Mouse (Mus musculus): ENCODE data around the gene Dnttip1. TPM values are rescaled to one million over a fixed set of nuclear protein-coding genes. Genes with fewer than 3 reads are reported as not detected.

The Dnttip1 gene
- polyA plus RNA-seq, 1 experiment, result 28.7 TPM

GRCm38 (mm10) chr2:164765841-164766240, 20.1 kb downstream of the Dnttip1 start:
- TF ChIP-seq POLR2A (IDR thresholded peaks at IDR 0.05; ENCODE audit: low read depth, low read length) (no peak), CTCF (IDR thresholded peaks at IDR 0.05; ENCODE audit: borderline replicate concordance, insufficient read depth, low read length) (no peak)
- no peak overlapping the region for H3K27ac ChIP-seq (ENCODE audit: insufficient read depth, low read length)
- no peak overlapping the region for H3K4me3 ChIP-seq (ENCODE audit: insufficient read depth, low read length)
- no peaks in the 10 kb centered on the region for H3K4me1 ChIP-seq (ENCODE audit: control insufficient read depth, insufficient read depth, low read length)

- no peak overlapping the region for H3K27ac ChIP-seq (ENCODE audit: insufficient read depth, low read length)
- TF ChIP-seq POLR2A (IDR thresholded peaks at IDR 0.05; ENCODE audit: low read depth, low read length), result no peak
- no peak for TF ChIP-seq CTCF (IDR thresholded peaks at IDR 0.05; ENCODE audit: borderline replicate concordance, insufficient read depth, low read length)
Observed at GRCm38 (mm10) chr2:164767812-164768540, 22.2 kb downstream of the Dnttip1 start.

GRCm38 (mm10) chr2:164769258-164770037, 23.7 kb downstream of the Dnttip1 start, which contains the start of gene Ube2c:
Gene Ube2c (plus strand): TSS chr2:164769898.
- TF ChIP-seq CTCF (IDR thresholded peaks at IDR 0.05; ENCODE audit: borderline replicate concordance, insufficient read depth, low read length) (no peak), POLR2A (IDR thresholded peaks at IDR 0.05; ENCODE audit: low read depth, low read length) (peak; percentile 63)
- Histone ChIP-seq H3K27ac (ENCODE audit: insufficient read depth, low read length) (peak within 1 kb of the TSS; percentile 66), H3K4me1 (ENCODE audit: control insufficient read depth, insufficient read depth, low read length) (0 out of 2 replicates have a peak, but pooled peaks cover 5% of the 10 kb centered on the region), H3K4me3 (ENCODE audit: insufficient read depth, low read length) (peak within 1 kb of the TSS; percentile 87)

More at GRCm38 (mm10) chr2:164767812-164768540, 22.2 kb downstream of the Dnttip1 start:
- Histone ChIP-seq H3K4me1 (ENCODE audit: control insufficient read depth, insufficient read depth, low read length) (0 out of 2 replicates have a peak, but pooled peaks cover 5% of the 10 kb centered on the region), H3K4me3 (ENCODE audit: insufficient read depth, low read length) (no peak overlapping the region)

- peak overlapping the region; percentile 87 for H3K4me3 ChIP-seq (ENCODE audit: insufficient read depth, low read length)
- TF ChIP-seq CTCF (IDR thresholded peaks at IDR 0.05; ENCODE audit: borderline replicate concordance, insufficient read depth, low read length) (no peak), POLR2A (IDR thresholded peaks at IDR 0.05; ENCODE audit: low read depth, low read length) (no peak)
- no peak overlapping the region for H3K27ac ChIP-seq (ENCODE audit: insufficient read depth, low read length)
- H3K4me1 ChIP-seq (ENCODE audit: control insufficient read depth, insufficient read depth, low read length), result 0 out of 2 replicates have a peak, but pooled peaks cover 5% of the 10 kb centered on the region
Observed at GRCm38 (mm10) chr2:164770279-164770678, 24.5 kb downstream of the Dnttip1 start.

- TF ChIP-seq POLR2A (IDR thresholded peaks at IDR 0.05; ENCODE audit: low read depth, low read length) (no peak), CTCF (IDR thresholded peaks at IDR 0.05; ENCODE audit: borderline replicate concordance, insufficient read depth, low read length) (no peak)
- Histone ChIP-seq H3K4me3 (ENCODE audit: insufficient read depth, low read length) (peak overlapping the region; percentile 87), H3K4me1 (ENCODE audit: control insufficient read depth, insufficient read depth, low read length) (0 out of 2 replicates have a peak, but pooled peaks cover 7% of the 10 kb centered on the region), H3K27ac (ENCODE audit: insufficient read depth, low read length) (no peak overlapping the region)
Observed at GRCm38 (mm10) chr2:164771123-164771522, 25.3 kb downstream of the Dnttip1 start.

- H3K27ac ChIP-seq (ENCODE audit: insufficient read depth, low read length), result no peak overlapping the region
- TF ChIP-seq POLR2A (IDR thresholded peaks at IDR 0.05; ENCODE audit: low read depth, low read length) (peak; percentile 29; the same call in 1 of the 2 replicates), CTCF (IDR thresholded peaks at IDR 0.05; ENCODE audit: borderline replicate concordance, insufficient read depth, low read length) (no peak)
- no peak overlapping the region for H3K4me3 ChIP-seq (ENCODE audit: insufficient read depth, low read length)
- 0 out of 2 replicates have a peak, but pooled peaks cover 7% of the 10 kb centered on the region for H3K4me1 ChIP-seq (ENCODE audit: control insufficient read depth, insufficient read depth, low read length)
Observed at GRCm38 (mm10) chr2:164773229-164773988, 27.6 kb downstream of the Dnttip1 start.

GRCm38 (mm10) chr2:164773989-164774364, 28.2 kb downstream of the Dnttip1 start:
- no peak overlapping the region for H3K27ac ChIP-seq (ENCODE audit: insufficient read depth, low read length)
- TF ChIP-seq POLR2A (IDR thresholded peaks at IDR 0.05; ENCODE audit: low read depth, low read length) (no peak), CTCF (IDR thresholded peaks at IDR 0.05; ENCODE audit: borderline replicate concordance, insufficient read depth, low read length) (no peak)
- 0 out of 2 replicates have a peak, but pooled peaks cover 7% of the 10 kb centered on the region for H3K4me1 ChIP-seq (ENCODE audit: control insufficient read depth, insufficient read depth, low read length)
- H3K4me3 ChIP-seq (ENCODE audit: insufficient read depth, low read length), result no peak overlapping the region

- Histone ChIP-seq H3K4me1 (ENCODE audit: control insufficient read depth, insufficient read depth, low read length) (0 out of 2 replicates have a peak, but pooled peaks cover 7% of the 10 kb centered on the region), H3K27ac (ENCODE audit: insufficient read depth, low read length) (no peak overlapping the region), H3K4me3 (ENCODE audit: insufficient read depth, low read length) (no peak overlapping the region)
- TF ChIP-seq POLR2A (IDR thresholded peaks at IDR 0.05; ENCODE audit: low read depth, low read length) (no peak), CTCF (IDR thresholded peaks at IDR 0.05; ENCODE audit: borderline replicate concordance, insufficient read depth, low read length) (no peak)
Observed at GRCm38 (mm10) chr2:164776130-164776529, 30.3 kb downstream of the Dnttip1 start.

- H3K4me3 ChIP-seq (ENCODE audit: insufficient read depth, low read length), result no peak overlapping the region
- no peak for TF ChIP-seq CTCF (IDR thresholded peaks at IDR 0.05; ENCODE audit: borderline replicate concordance, insufficient read depth, low read length)
- no peak for TF ChIP-seq POLR2A (IDR thresholded peaks at IDR 0.05; ENCODE audit: low read depth, low read length)
- H3K27ac ChIP-seq (ENCODE audit: insufficient read depth, low read length), result no peak overlapping the region
- 0 out of 2 replicates have a peak, but pooled peaks cover 2% of the 10 kb centered on the region for H3K4me1 ChIP-seq (ENCODE audit: control insufficient read depth, insufficient read depth, low read length)
Observed at GRCm38 (mm10) chr2:164776801-164777200, 31.0 kb downstream of the Dnttip1 start.
